In genomic region chr17:30148320-30148719, GRCm38 (mm10) we compare ENCODE assay signal across 18 mouse cellular contexts.
A peak's percentile ranks its signal among the peaks of the same experiment; 100 is the strongest.
DNase-seq lines count a peak whose midpoint lies in the region; ATAC-seq and TF ChIP-seq lines count a peak whose summit lies in the region.
"Had no signal": no experiment of that assay in that cellular context is flagged by ENCODE, and none has a peak within 500 bp of the region (broad histone marks: within the 10 kb centered on the region; RNA-seq: fewer than 3 reads in every experiment).

No protein-coding gene starts in this region.

- no peak overlapping the region for H3K4me3 ChIP-seq in layer of hippocampus, adult 2 months
- H3K4me3 ChIP-seq in hindbrain, embryonic 13.5 days, result no peak overlapping the region
- H3K4me3 ChIP-seq: embryonic facial prominence, embryonic 15.5 days; lung, embryonic 15.5 days; megakaryocyte, embryonic 14.5 days had no signal

- peak; percentile 88 for DNase-seq in heart, adult 11 months
- no peak for DNase-seq in heart, postnatal 36 days
- no peak for DNase-seq in layer of hippocampus, adult 2 months (ENCODE audit: low spot score in 2 of 2)
- DNase-seq in layer of hippocampus, postnatal 14 days (ENCODE audit: low spot score in 2 of 2), result no peak
- peak; percentile 32 for DNase-seq in adrenal gland, postnatal 14 days
- DNase-seq in urinary bladder, adult 2 months (ENCODE audit: low spot score), result no peak
- DNase-seq: cerebellum, adult 9-10 months; forebrain, postnatal 0 days; gastrocnemius, postnatal 14 days; kidney, adult 8-10 months; kidney, postnatal 4 days; layer of hippocampus, postnatal 36 days; right cerebral cortex, postnatal 14 days had no signal

- peaks cover 74% of the 10 kb centered on the region for H3K4me1 ChIP-seq in hindbrain, embryonic 13.5 days (replicated peaks)
- H3K4me1 ChIP-seq: embryonic facial prominence, embryonic 15.5 days had no signal

- H3K4me2 ChIP-seq in hindbrain, embryonic 13.5 days, result no peak overlapping the region
- H3K4me2 ChIP-seq: embryonic facial prominence, embryonic 15.5 days; liver, embryonic 11.5 days; lung, embryonic 15.5 days had no signal

- no peaks in the 10 kb centered on the region for H3K36me3 ChIP-seq in hindbrain, embryonic 13.5 days
- H3K36me3 ChIP-seq: embryonic facial prominence, embryonic 15.5 days; lung, embryonic 15.5 days had no signal

- peak overlapping the region; percentile 33; the same call in 1 of the 2 replicates for H3K27ac ChIP-seq in layer of hippocampus, adult 2 months
- H3K27ac ChIP-seq in hindbrain, embryonic 13.5 days, result peak overlapping the region; percentile 52
- H3K27ac ChIP-seq: embryonic facial prominence, embryonic 15.5 days had no signal

- H3K9me3 ChIP-seq in hindbrain, embryonic 13.5 days, result no peaks in the 10 kb centered on the region
- H3K9me3 ChIP-seq: embryonic facial prominence, embryonic 15.5 days; lung, embryonic 15.5 days; megakaryocyte, embryonic 14.5 days had no signal

- intact Hi-C loops in heart, postnatal 36 days (cut with DNase I), result no loop called here

- WGBS in hindbrain, embryonic 13.5 days, result 63% methylated on average over 6 of the region's 6 CpGs

- H3K27me3 ChIP-seq in hindbrain, embryonic 13.5 days, result no peaks in the 10 kb centered on the region
- H3K27me3 ChIP-seq: embryonic facial prominence, embryonic 15.5 days; lung, embryonic 15.5 days; megakaryocyte, embryonic 14.5 days had no signal

- H3K9ac ChIP-seq in hindbrain, embryonic 13.5 days, result no peak overlapping the region
- H3K9ac ChIP-seq: embryonic facial prominence, embryonic 15.5 days; forebrain, postnatal 0 days; lung, embryonic 15.5 days had no signal

- no peak for ATAC-seq in hindbrain, embryonic 13.5 days (ENCODE audit: low FRiP score)
- ATAC-seq: forebrain, postnatal 0 days had no signal

- TF ChIP-seq CTCF in layer of hippocampus, adult 2 months (conservative IDR thresholded peaks at IDR 0.05), result no peak

Comparison
In these comparisons a context has a peak if more than half of its experiments do, and no peak if none do; other contexts are left out.
1. DNase-seq: peak in heart, adult 11 months (single experiment) and adrenal gland, postnatal 14 days (single experiment); none in heart, postnatal 36 days (0 of 2), layer of hippocampus, adult 2 months (0 of 2), layer of hippocampus, postnatal 14 days (0 of 2) and urinary bladder, adult 2 months (single experiment).